Mouse (Mus musculus) lung, adult 2 months (tissue): Measurements from ENCODE around the gene Pdcd11.

ENCODE experiments used
- CTCF ChIP-seq: fragments of 200-500 bp; IDR thresholded peaks from 2 replicates; pipeline ENCODE4 v1.5.1; 2011; ENCODE audit warnings: mild to moderate bottlenecking, low read length, control low read depth; ENCODE audit not compliant: insufficient read depth
- POLR2A ChIP-seq: fragments of 200-500 bp; IDR thresholded peaks from 2 replicates; pipeline ENCODE4 v1.6.1; 2011; ENCODE audit warnings: low read depth, mild to moderate bottlenecking, control low read depth, low read length, borderline replicate concordance; ENCODE audit errors: extremely low read depth

GRCm38 (mm10) chr19:47136170-47136569 is 45.6 kb downstream of the Pdcd11 start:
- TF ChIP-seq CTCF (no peak), POLR2A (no peak)
